Mouse (Mus musculus) bone marrow, adult 2 months (tissue): Measurements from ENCODE around the gene Map2k2.

Source experiments
- CTCF ChIP-seq: fragments of 200-500 bp; IDR thresholded peaks from 2 replicates; pipeline ENCODE4 v1.5.1; 2011; ENCODE audit warnings: low read length, control low read depth; ENCODE audit not compliant: control insufficient read depth, insufficient read depth
- POLR2A ChIP-seq: fragments of 200-500 bp; IDR thresholded peaks from 2 replicates; pipeline ENCODE4 v1.6.1; 2011; ENCODE audit warnings: low read depth, mild to moderate bottlenecking, control low read depth, low read length, borderline replicate concordance; ENCODE audit not compliant: control insufficient read depth

DNA sequence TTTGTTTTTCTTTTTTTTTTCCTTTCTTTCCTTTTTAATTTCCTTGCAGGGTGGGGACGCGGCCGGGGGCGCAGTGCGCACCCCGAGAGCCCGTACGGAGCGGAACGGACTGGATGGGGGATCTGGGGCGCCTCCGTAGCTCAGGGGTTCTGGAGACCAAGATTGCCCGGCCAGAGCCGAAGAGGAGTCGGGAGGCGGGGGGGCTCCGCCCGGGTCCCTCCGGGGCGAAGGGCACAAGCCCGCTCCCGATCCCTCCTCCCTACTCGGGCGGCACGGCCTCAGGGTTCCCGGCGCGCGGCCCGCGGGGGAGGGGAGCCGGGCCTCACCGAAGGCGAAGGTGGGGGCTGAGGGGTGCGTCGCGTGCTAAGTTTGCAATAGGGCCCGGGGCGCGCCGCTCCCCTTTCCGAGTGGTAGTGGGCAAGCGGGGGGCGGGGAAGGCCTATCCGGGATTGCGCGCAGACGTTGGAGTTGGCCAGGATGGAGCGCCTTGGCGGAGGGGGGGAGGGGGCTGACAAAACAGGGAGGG lies 31.1 kb downstream of the Map2k2 start:
- no peak for TF ChIP-seq POLR2A
- no peak for TF ChIP-seq CTCF
